Mouse (Mus musculus) liver, embryonic 14.5 days (tissue): Measurements from ENCODE around the gene Gm13090.

Source experiments
- CTCF ChIP-seq: IDR thresholded peaks from 2 replicates; pipeline ENCODE4 v1.5.1; 2016; ENCODE audit warnings: antibody characterized with exemption, low read depth, control low read depth
- EP300 ChIP-seq: IDR thresholded peaks from 2 replicates; pipeline ENCODE4 v1.6.1; 2016; ENCODE audit warnings: antibody characterized with exemption, low read depth

- TF ChIP-seq EP300 (no peak), CTCF (no peak)
Observed at GRCm38 (mm10) chr4:151135491-151135890, 46.1 kb downstream of the Gm13090 start.
